Mouse (Mus musculus): ENCODE measurements at regions not wholly inside any gene's neighbourhood (a gene's known extent, or its start where the extent isn't known, plus 50 kb on each side); places are given as distances from the start of the nearest gene placed in this dataset.

DNA sequence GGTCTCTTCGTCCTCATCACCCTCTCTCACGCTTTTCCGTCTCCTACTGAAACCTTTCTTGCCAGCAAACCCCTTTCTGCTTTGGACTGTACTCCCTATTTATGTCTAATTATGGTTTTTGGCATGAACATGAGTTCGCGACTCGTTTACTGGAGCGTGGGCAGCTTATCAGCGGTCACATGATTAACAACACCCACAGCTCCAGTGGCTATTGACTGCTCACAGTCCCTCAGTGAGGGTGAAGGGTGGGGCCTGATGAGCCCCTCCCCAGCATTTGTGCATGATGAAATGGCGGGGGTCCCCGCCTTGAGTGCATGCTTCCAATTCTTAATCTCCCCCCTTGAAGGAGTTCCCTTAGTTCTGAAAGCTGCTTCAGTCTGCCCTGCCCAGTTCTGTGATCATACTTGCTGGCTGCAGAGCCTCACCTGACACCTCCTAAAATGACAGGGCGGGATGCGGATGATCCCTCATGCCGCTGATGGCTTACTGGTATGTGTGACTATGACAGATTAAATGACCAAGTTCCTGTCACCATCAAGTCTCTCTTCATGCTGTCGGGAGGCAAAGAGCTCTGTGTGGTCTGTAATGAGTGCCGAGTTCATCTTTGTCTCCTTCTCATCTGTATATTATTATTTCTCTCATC lies 125.7 kb upstream of the Tut7 start:
- TF ChIP-seq CTCF (IDR thresholded peaks at IDR 0.05; ENCODE audit: low read depth, low read length) (no peak), POLR2A (IDR thresholded peaks at IDR 0.05; ENCODE audit: borderline replicate concordance, low read depth, low read length) (no peak)
- H3K4me1 ChIP-seq (ENCODE audit: control insufficient read depth, insufficient read depth, low read length), result no peaks in the 10 kb centered on the region
- H3K4me3 ChIP-seq (ENCODE audit: insufficient read depth, low read length), result no peak overlapping the region
- H3K27ac ChIP-seq (ENCODE audit: insufficient read depth, low read depth, low read length), result no peak overlapping the region

GRCm38 (mm10) chr13:59947461-59947860 lies 124.5 kb upstream of the Tut7 start:
- H3K27ac ChIP-seq (ENCODE audit: insufficient read depth, low read depth, low read length), result no peak overlapping the region
- no peaks in the 10 kb centered on the region for H3K4me1 ChIP-seq (ENCODE audit: control insufficient read depth, insufficient read depth, low read length)
- H3K4me3 ChIP-seq (ENCODE audit: insufficient read depth, low read length), result no peak overlapping the region
- TF ChIP-seq POLR2A (IDR thresholded peaks at IDR 0.05; ENCODE audit: borderline replicate concordance, low read depth, low read length) (no peak), CTCF (IDR thresholded peaks at IDR 0.05; ENCODE audit: low read depth, low read length) (no peak)

DNA sequence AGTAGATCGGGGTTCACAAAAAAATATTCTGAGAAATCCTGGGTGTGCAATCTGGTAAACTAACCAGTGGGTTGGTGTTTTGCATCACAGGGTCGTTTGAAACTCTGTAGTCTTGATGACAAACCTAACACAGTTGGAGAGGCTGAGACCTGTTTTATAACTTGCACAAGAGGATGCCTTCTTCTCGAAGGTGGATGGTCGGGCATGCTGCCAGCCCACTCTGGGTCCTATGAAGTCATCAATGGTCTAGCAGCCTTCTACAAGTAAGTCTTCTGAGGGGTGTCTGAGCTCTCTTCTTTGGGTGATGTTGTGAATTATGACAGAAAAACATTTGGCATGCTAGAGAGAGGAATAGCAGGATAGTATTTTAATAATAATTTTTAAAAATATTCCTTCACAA lies 123.6 kb upstream of the Tut7 start:
- no peaks in the 10 kb centered on the region for H3K4me1 ChIP-seq (ENCODE audit: control insufficient read depth, insufficient read depth, low read length)
- H3K4me3 ChIP-seq (ENCODE audit: insufficient read depth, low read length), result no peak overlapping the region
- H3K27ac ChIP-seq (ENCODE audit: insufficient read depth, low read depth, low read length), result no peak overlapping the region
- TF ChIP-seq CTCF (IDR thresholded peaks at IDR 0.05; ENCODE audit: low read depth, low read length), result no peak
- TF ChIP-seq POLR2A (IDR thresholded peaks at IDR 0.05; ENCODE audit: borderline replicate concordance, low read depth, low read length), result no peak

GRCm38 (mm10) chr13:59945631-59946030 lies 122.7 kb upstream of the Tut7 start:
- no peak overlapping the region for H3K27ac ChIP-seq (ENCODE audit: insufficient read depth, low read depth, low read length)

DNA sequence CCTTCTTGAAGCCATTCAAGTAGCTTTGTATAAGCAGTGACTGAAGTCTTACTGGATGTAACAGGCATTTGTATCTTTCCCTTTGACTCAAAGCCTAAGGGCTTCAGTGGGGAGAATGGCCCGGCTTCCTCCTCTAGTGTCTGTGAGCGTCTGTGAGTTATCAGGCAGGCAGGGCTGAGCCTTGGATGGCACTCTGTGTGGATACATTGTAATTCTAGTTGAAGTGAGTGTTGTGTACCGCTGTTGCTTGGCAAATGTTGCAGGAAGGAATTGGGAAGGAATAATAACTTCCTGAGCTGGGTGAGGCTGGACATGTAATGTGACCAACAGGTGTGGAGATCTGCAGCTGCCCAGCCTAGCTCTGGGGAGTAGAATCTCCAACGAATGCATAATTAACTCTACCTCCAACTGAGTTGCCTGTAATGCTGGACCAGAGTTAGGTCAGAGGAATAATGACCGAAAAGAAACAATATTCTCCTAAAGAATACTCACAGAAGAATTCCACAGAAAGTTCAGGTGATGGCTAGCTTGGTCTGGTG lies 120.7 kb upstream of the Tut7 start:
- TF ChIP-seq CTCF (IDR thresholded peaks at IDR 0.05; ENCODE audit: low read depth, low read length), result no peak
- no peak for TF ChIP-seq POLR2A (IDR thresholded peaks at IDR 0.05; ENCODE audit: borderline replicate concordance, low read depth, low read length)
- Histone ChIP-seq H3K4me3 (ENCODE audit: insufficient read depth, low read length) (no peak overlapping the region), H3K4me1 (ENCODE audit: control insufficient read depth, insufficient read depth, low read length) (no peaks in the 10 kb centered on the region), H3K27ac (ENCODE audit: insufficient read depth, low read depth, low read length) (no peak overlapping the region)

More at GRCm38 (mm10) chr13:59945631-59946030, 122.7 kb upstream of the Tut7 start:
- Histone ChIP-seq H3K4me3 (ENCODE audit: insufficient read depth, low read length) (no peak overlapping the region), H3K4me1 (ENCODE audit: control insufficient read depth, insufficient read depth, low read length) (no peaks in the 10 kb centered on the region)
- TF ChIP-seq POLR2A (IDR thresholded peaks at IDR 0.05; ENCODE audit: borderline replicate concordance, low read depth, low read length), result no peak
- no peak for TF ChIP-seq CTCF (IDR thresholded peaks at IDR 0.05; ENCODE audit: low read depth, low read length)

DNA sequence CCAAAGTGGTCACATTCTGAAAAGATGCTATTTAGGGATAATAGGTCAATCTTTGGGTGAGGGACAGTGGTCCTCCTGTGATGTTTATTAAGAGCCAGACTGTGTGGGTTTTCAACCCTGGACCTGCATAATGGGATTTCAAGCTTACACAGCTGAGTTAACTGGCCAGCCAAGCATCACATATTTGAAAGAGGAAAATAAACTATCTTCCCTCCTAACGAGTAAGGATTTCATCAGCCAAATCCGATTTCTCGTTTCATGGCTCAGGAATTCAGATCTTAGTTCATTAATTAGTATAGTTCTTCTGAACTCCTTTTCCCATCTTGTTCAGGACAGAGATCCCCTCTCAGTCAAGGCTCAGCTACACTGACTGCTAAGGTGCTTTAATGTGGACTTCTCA lies 120.1 kb upstream of the Tut7 start:
- TF ChIP-seq POLR2A (IDR thresholded peaks at IDR 0.05; ENCODE audit: borderline replicate concordance, low read depth, low read length) (no peak), CTCF (IDR thresholded peaks at IDR 0.05; ENCODE audit: low read depth, low read length) (no peak)
- Histone ChIP-seq H3K4me3 (ENCODE audit: insufficient read depth, low read length) (no peak overlapping the region), H3K4me1 (ENCODE audit: control insufficient read depth, insufficient read depth, low read length) (no peaks in the 10 kb centered on the region), H3K27ac (ENCODE audit: insufficient read depth, low read depth, low read length) (no peak overlapping the region)

DNA sequence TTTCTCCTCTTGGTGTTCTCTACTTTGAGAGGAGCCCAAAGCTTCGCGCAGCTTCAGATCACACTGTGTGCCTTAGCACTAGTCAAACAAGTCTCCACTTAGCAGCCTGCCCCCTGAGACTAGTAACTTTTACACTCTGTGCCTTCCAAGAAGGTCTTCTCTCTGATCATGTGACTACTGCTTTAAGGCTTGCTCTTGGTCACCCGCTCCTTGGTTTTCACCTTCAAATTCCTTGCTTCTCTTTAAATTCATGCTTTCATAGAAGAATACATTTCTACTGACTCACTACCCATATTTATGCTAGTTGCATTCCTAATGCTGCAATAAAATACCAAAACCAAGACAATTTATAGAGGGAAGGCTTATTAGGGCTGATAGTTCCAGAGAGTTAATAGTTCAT lies 118.6 kb upstream of the Tut7 start:
- no peak overlapping the region for H3K27ac ChIP-seq (ENCODE audit: insufficient read depth, low read depth, low read length)
- no peaks in the 10 kb centered on the region for H3K4me1 ChIP-seq (ENCODE audit: control insufficient read depth, insufficient read depth, low read length)
- H3K4me3 ChIP-seq (ENCODE audit: insufficient read depth, low read length), result no peak overlapping the region
- TF ChIP-seq CTCF (IDR thresholded peaks at IDR 0.05; ENCODE audit: low read depth, low read length), result no peak
- no peak for TF ChIP-seq POLR2A (IDR thresholded peaks at IDR 0.05; ENCODE audit: borderline replicate concordance, low read depth, low read length)

DNA sequence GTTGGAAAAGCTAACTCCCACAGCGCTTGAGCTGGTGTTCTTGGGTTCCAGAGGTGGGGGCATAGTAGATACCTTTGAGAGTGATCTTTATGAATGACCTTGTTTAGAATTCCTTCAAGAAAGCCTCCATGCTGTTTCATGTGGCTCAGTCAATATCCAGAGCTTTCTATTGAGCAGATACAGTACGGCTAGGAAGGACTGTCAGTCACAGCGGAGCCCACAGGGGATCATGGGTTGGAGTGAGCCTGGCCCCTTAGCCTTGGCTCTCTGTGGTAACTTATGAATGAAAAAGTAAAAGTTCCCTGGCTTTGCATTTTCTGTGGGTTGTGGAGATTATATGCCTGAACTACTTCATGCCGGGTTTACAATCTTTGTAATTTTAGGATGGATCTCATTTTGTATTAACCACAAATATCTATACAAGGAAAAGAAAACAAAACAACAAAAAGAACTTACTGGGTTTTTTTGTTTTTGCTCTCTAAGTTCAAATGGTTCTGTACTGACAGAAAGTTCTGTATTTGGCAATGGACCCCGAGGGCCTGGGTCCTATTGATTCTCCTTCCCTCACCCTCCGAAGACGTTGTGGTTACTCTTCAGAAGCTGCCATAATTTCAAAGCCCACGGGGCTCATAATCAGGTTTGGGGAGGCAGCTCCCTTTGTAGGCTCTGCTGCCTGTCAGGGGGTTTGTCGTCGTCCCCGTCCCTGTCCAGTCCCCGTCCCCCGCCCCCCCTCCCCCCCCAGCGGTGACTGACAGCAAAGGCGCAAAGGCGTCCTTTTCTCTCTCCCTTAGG lies 117.7 kb upstream of the Tut7 start:
- no peaks in the 10 kb centered on the region for H3K4me1 ChIP-seq (ENCODE audit: control insufficient read depth, insufficient read depth, low read length)
- H3K27ac ChIP-seq (ENCODE audit: insufficient read depth, low read depth, low read length), result no peak overlapping the region
- TF ChIP-seq POLR2A (IDR thresholded peaks at IDR 0.05; ENCODE audit: borderline replicate concordance, low read depth, low read length) (no peak), CTCF (IDR thresholded peaks at IDR 0.05; ENCODE audit: low read depth, low read length) (no peak)
- H3K4me3 ChIP-seq (ENCODE audit: insufficient read depth, low read length), result no peak overlapping the region

GRCm38 (mm10) chr13:59939886-59940285 lies 116.9 kb upstream of the Tut7 start:
- TF ChIP-seq POLR2A (IDR thresholded peaks at IDR 0.05; ENCODE audit: borderline replicate concordance, low read depth, low read length) (no peak), CTCF (IDR thresholded peaks at IDR 0.05; ENCODE audit: low read depth, low read length) (no peak)
- H3K4me1 ChIP-seq (ENCODE audit: control insufficient read depth, insufficient read depth, low read length), result no peaks in the 10 kb centered on the region
- no peak overlapping the region for H3K27ac ChIP-seq (ENCODE audit: insufficient read depth, low read depth, low read length)
- no peak overlapping the region for H3K4me3 ChIP-seq (ENCODE audit: insufficient read depth, low read length)

GRCm38 (mm10) chr13:59937147-59937546 lies 114.2 kb upstream of the Tut7 start:
- H3K4me1 ChIP-seq (ENCODE audit: control insufficient read depth, insufficient read depth, low read length), result no peaks in the 10 kb centered on the region
- H3K4me3 ChIP-seq (ENCODE audit: insufficient read depth, low read length), result no peak overlapping the region
- TF ChIP-seq POLR2A (IDR thresholded peaks at IDR 0.05; ENCODE audit: borderline replicate concordance, low read depth, low read length), result no peak
- TF ChIP-seq CTCF (IDR thresholded peaks at IDR 0.05; ENCODE audit: low read depth, low read length), result no peak
- H3K27ac ChIP-seq (ENCODE audit: insufficient read depth, low read depth, low read length), result no peak overlapping the region
